Mouse (Mus musculus) hindbrain, postnatal 0 days (tissue): Measurements from ENCODE around the gene Slc2a10. TPM values are rescaled to one million over a fixed set of nuclear protein-coding genes. Genes with fewer than 3 reads are reported as not detected.
"Not testable (repeated sequence)": the region's sequence is repeated elsewhere in the genome, so short reads cannot be mapped to it uniquely, and the experiment has no call there.

Experiments
- ATAC-seq: fragments of 200-750 bp; cut with Nextera tagmentation; 2 replicates; pipeline ENCODE4 v1.8.0; 2017; ENCODE audit warnings: mild to moderate bottlenecking, moderate TSS enrichment, moderate library complexity
- DNase-seq: peaks from one replicate; pipeline ENCODE4 v3.0.0-alpha.2; 2015; ENCODE audit warnings: low spot score
- H3K27ac ChIP-seq: fragments of 300-500 bp; sonication (generic); 2 replicates; pipeline ENCODE4 v1.5.1; 2014; ENCODE audit warnings: mild to moderate bottlenecking
- H3K27me3 ChIP-seq: fragments of 300-500 bp; sonication (generic); 2 replicates; pipeline ENCODE4 v1.6.1; 2014; ENCODE audit warnings: low read length, mixed read lengths; ENCODE audit not compliant: insufficient read depth
- H3K36me3 ChIP-seq: fragments of 300-500 bp; sonication (generic); 2 replicates; pipeline ENCODE4 v1.6.1; 2014; ENCODE audit warnings: low read length, mixed read lengths; ENCODE audit not compliant: insufficient read depth
- H3K4me1 ChIP-seq: fragments of 300-500 bp; sonication (generic); 2 replicates; pipeline ENCODE4 v1.6.1; 2014; ENCODE audit warnings: antibody characterized with exemption, low read length, mixed read lengths; ENCODE audit not compliant: insufficient read depth
- H3K4me2 ChIP-seq: fragments of 300-500 bp; sonication (generic); 2 replicates; pipeline ENCODE4 v1.6.1; 2014; ENCODE audit warnings: low read depth, mild to moderate bottlenecking, low read length, moderate library complexity, mixed read lengths
- H3K4me3 ChIP-seq: fragments of 300-500 bp; sonication (generic); 2 replicates; pipeline ENCODE4 v1.5.1; 2014; ENCODE audit warnings: low read length
- H3K9ac ChIP-seq: fragments of 300-500 bp; sonication (generic); replicated peaks from 2 replicates; pipeline ENCODE4 v1.6.1; 2014; ENCODE audit warnings: mild to moderate bottlenecking, low read length, moderate library complexity, mixed read lengths
- H3K9me3 ChIP-seq: fragments of 300-500 bp; sonication (generic); 2 replicates; pipeline ENCODE4 v1.6.1; 2016; ENCODE audit warnings: low read length, mixed read lengths
- CTCF ChIP-seq: IDR thresholded peaks from 2 replicates; pipeline ENCODE4 v1.5.1; 2016; ENCODE audit warnings: antibody characterized with exemption, control low read depth, low read depth
- WGBS: fragments of 180-500 bp; shearing (Covaris S2); extraction: QIAGEN DNeasy Blood & Tissue Kit; methylation state at CpG from one replicate; pipeline ENCODE4 v1.1.7; 2014; 5-methylcytosine and 5-hydroxymethylcytosine counted together
- polyA plus RNA-seq: library from polyadenylated mRNA; unstranded; fragments of >200 nt; fragmentation: Nextera tagmentation; extraction: Ambion mirVana; gene quantifications from 2 replicates; pipeline ENCODE4 v1.2.1, GENCODE M21; 2015
- total RNA-seq: library from RNA; depleted of rRNA; stranded (reverse); fragments of >200 nt; gene quantifications from 2 replicates; pipeline ENCODE4 v1.2.3, GENCODE M21; 2014

Gene Slc2a10
- total and polyA plus RNA-seq, 2 experiments from 2014 or later: 2.8 to 4.5 TPM

- Histone ChIP-seq H3K9ac (no peak overlapping the region), H3K27me3 (no peaks in the 10 kb centered on the region), H3K4me1 (no peaks in the 10 kb centered on the region), H3K9me3 (no peaks in the 10 kb centered on the region), H3K27ac (no peak overlapping the region), H3K4me3 (no peak overlapping the region), H3K36me3 (no peaks in the 10 kb centered on the region), H3K4me2 (no peak overlapping the region)
- WGBS: 74% methylated on average over 10 of the region's 10 CpGs
- TF ChIP-seq CTCF: no peak
- ATAC-seq (no peak), DNase-seq (no peak)
These were observed 40.1 kb downstream of the Slc2a10 start for GRCm38 (mm10) chr2:165543670-165544016.

GRCm38 (mm10) chr2:165545687-165546086 is 42.1 kb downstream of the Slc2a10 start:
- DNase-seq: no peak
- no peaks in the 10 kb centered on the region for H3K9me3 ChIP-seq
- no peak overlapping the region for H3K4me2 ChIP-seq
- no peak for TF ChIP-seq CTCF
- no peak overlapping the region for H3K9ac ChIP-seq
- H3K27ac ChIP-seq: no peak overlapping the region
- no peak overlapping the region for H3K4me3 ChIP-seq
- H3K36me3 ChIP-seq: no peaks in the 10 kb centered on the region
- 97% methylated on average over 2 of the region's 2 CpGs for whole genome bisulfite sequencing
- no peaks in the 10 kb centered on the region for H3K27me3 ChIP-seq
- H3K4me1 ChIP-seq: no peaks in the 10 kb centered on the region
- ATAC-seq: no peak

DNA sequence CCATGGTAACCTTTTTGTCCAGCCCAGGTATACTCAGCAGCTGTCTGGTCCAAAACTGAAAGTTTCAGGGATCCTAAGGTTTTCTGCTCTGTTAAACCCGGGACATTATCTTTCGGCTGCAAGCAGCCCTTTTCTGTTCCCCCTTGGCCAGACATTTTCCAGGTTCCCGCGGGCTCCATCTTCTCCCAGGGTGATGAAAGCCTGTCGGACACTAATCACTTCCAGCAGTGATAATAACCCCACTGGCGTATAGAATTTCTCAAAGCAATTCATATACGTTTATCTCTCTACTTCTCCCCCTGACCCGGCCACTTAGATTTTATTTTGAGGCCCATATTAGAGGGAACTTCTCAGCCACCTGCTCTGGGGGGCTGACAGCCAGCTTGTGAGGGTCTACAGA is 42.8 kb downstream of the Slc2a10 start:
- WGBS: 44% methylated on average over 8 of the region's 8 CpGs
- Histone ChIP-seq H3K4me1 (no peaks in the 10 kb centered on the region), H3K4me3 (no peak overlapping the region), H3K27me3 (no peaks in the 10 kb centered on the region), H3K9me3 (no peaks in the 10 kb centered on the region), H3K27ac (no peak overlapping the region), H3K4me2 (no peak overlapping the region), H3K9ac (no peak overlapping the region), H3K36me3 (no peaks in the 10 kb centered on the region)
- ATAC-seq (no peak), DNase-seq (no peak)
- TF ChIP-seq CTCF: no peak

DNA sequence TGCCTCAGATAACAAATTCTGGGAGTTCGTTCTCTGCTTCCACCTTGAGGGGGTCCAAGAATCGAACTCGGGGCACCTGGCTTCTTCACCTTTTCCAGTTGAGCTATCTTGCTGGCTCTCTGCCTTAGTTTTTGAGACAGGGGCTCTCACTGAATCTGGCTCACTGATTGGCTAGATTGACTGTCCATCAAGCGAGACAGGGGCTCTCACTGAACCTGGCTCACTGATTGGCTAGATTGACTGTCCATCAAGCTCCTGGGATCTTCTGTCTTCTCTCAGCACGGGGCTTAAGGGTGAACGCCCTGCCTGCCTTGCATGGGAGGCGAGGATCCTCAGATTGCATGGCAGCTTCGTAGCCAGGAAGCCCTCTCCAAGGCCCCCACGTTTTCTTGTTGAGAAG is 43.8 kb downstream of the Slc2a10 start:
- no peak overlapping the region for H3K27ac ChIP-seq
- no peak for ATAC-seq
- H3K36me3 ChIP-seq: no peaks in the 10 kb centered on the region
- TF ChIP-seq CTCF: no peak
- DNase-seq: peak; percentile 74
- no peaks in the 10 kb centered on the region for H3K4me1 ChIP-seq
- H3K9ac ChIP-seq: no peak overlapping the region
- H3K9me3 ChIP-seq: no peaks in the 10 kb centered on the region
- no peak overlapping the region for H3K4me3 ChIP-seq
- WGBS: 58% methylated on average over 9 of the region's 9 CpGs
- H3K4me2 ChIP-seq: no peak overlapping the region
- H3K27me3 ChIP-seq: no peaks in the 10 kb centered on the region

GRCm38 (mm10) chr2:165548627-165549026 is 45.0 kb downstream of the Slc2a10 start:
- Histone ChIP-seq H3K36me3 (no peaks in the 10 kb centered on the region), H3K9ac (no peak overlapping the region), H3K4me2 (no peak overlapping the region), H3K4me1 (no peaks in the 10 kb centered on the region), H3K27me3 (no peaks in the 10 kb centered on the region), H3K27ac (no peak overlapping the region), H3K4me3 (no peak overlapping the region), H3K9me3 (no peaks in the 10 kb centered on the region)
- DNase-seq: no peak
- WGBS: 32% methylated on average over 6 of the region's 6 CpGs
- ATAC-seq: peak; percentile 51; the same call in 1 of the 2 replicates
- TF ChIP-seq CTCF: no peak

DNA sequence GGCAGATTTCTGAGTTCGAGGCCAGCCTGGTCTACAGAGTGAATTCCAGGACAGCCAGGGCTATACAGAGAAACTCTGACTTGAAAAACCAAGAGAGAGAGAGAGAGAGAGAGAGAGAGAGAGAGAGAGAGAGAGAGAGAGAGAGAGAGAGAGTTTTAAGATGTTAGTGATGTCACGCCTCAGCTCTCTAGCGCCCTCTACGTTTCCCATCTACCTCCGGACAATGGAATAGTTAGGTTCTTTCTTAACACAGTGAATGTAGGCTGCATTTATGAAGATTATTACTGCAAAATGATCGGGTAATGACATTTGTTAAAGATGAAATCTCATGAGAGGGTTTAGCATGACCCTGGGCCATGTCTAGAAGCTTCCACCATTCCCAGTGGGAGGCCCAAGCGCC is 46.8 kb downstream of the Slc2a10 start:
- not testable (repeated sequence) for ATAC-seq, H3K36me3 ChIP-seq, H3K4me3 ChIP-seq, H3K4me1 ChIP-seq, H3K27ac ChIP-seq, H3K9ac ChIP-seq, DNase-seq, H3K27me3 ChIP-seq, H3K9me3 ChIP-seq, H3K4me2 ChIP-seq
- WGBS: 75% methylated on average over 7 of the region's 7 CpGs
- TF ChIP-seq CTCF: peak; percentile 39; the same call in 1 of the 2 replicates

DNA sequence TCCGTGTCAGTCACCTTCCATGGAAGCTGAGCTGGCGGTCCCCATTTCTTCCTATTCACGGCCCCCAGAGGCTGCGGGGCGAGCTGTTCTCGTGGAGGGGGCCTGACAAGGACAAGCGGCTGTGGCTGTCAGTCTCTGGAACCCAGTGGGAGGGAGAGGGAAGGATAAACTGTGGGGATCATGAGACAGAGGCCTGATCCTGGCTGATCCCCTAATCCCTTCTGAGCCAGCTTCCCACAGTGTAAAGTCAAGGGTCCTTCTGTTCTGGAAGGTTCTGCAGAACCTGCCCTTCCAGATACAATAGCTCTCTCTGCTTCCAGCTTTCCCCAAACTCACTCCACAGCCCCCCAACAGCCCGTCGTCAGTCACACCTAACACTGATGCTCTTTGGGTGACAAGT is 50.5 kb downstream of the Slc2a10 start:
- TF ChIP-seq CTCF: no peak
- no peak for ATAC-seq
- WGBS: 63% methylated on average over 9 of the region's 9 CpGs

More for the DNA sequence above, 50.5 kb downstream of the Slc2a10 start:
- no peak overlapping the region for H3K9ac ChIP-seq
- H3K4me1 ChIP-seq: no peaks in the 10 kb centered on the region
- H3K36me3 ChIP-seq: no peaks in the 10 kb centered on the region
- H3K9me3 ChIP-seq: no peaks in the 10 kb centered on the region
- no peak for DNase-seq
- H3K27me3 ChIP-seq: no peaks in the 10 kb centered on the region
- no peak overlapping the region for H3K27ac ChIP-seq
- no peak overlapping the region for H3K4me3 ChIP-seq
- no peak overlapping the region for H3K4me2 ChIP-seq
